Mouse (Mus musculus) G1E (cell line): ENCODE results near the gene Cacng7.

Source experiments
- CTCF ChIP-seq: IDR thresholded peaks from 2 replicates; pipeline ENCODE4 v1.5.1; 2012; ENCODE audit warnings: low read depth, low read length, inconsistent platforms, mixed read lengths
- POLR2AphosphoS5 ChIP-seq: IDR thresholded peaks from 2 replicates; pipeline ENCODE4 v1.6.1; 2012; ENCODE audit warnings: low read depth, low read length, inconsistent platforms; ENCODE audit not compliant: insufficient replicate concordance
- TAL1 ChIP-seq: conservative IDR thresholded peaks from 2 replicates; pipeline ENCODE4 v1.6.1; 2012; ENCODE audit warnings: low read depth, low read length, inconsistent platforms, mixed read lengths

- TF ChIP-seq CTCF (no peak), TAL1 (no peak), POLR2AphosphoS5 (no peak)
Measured at GRCm38 (mm10) chr7:3369189-3369588, 36.4 kb downstream of the Cacng7 start.
